Mouse (Mus musculus) fibroblast of lung, adult 2 months (primary cell): ENCODE results near the gene Dbndd2.

Source experiments
- DNase-seq: peaks from one replicate; pipeline ENCODE4 v3.0.0-alpha.2; 2011; ENCODE audit warnings: low read depth

Dbndd2 gene

DNA sequence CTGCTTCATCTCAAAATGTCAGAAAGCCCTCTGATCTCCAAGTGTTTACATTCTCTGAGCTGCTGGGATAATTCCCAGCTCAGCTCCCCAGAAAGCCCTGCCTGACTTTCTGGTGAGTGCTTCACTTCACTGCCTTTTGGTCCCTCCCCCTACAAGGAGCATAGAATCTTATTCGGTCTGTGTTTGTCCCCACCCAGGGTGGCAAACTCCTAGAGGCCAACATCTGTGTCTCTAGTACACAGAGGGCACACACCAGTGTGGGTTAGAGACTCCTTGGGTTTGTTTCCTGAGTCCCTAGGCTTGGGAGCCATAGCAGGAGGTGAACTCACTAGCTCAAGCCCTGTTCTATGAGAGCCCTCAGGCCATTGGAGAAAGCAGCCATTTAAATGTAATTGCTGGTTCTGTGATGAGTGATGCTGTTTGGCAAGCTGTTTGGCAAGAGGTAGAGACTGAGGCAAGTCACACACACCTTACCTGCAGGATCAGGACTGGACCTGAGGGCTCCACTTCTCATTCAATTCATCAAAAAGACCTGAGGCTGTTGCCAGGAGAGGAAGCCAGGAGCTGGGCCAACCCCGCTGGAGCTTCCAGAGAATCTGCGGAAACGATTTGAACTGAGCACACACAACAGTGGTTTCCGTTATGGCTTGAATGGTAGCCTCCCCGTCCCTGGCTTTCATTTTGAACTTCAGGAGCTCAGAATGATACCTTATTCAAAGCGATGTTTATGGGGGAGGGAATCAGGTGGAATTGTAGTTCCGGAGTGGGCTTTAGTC, 54.9 kb downstream of the Dbndd2 start:
- DNase-seq = no peak

DNA sequence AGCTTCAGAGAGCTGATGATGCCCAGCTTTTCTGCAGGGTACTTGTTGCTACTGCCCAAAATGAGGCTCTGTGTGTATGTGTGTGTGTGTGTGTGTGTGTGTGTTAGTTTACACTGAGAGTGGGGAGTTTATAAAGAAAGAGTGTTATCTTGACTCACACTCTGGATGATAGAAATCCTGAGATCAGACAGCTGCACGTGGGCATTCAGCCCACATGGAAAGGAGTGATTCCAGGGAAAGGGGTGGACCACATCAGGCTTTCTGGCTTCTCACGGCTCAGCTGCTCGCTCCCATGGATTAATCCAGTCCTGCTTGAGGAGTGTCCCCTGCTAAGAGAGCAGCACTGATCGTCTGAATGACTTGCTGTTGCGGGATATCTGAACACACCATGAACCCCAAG, 56.2 kb downstream of the Dbndd2 start:
- no peak for DNase-seq

DNA sequence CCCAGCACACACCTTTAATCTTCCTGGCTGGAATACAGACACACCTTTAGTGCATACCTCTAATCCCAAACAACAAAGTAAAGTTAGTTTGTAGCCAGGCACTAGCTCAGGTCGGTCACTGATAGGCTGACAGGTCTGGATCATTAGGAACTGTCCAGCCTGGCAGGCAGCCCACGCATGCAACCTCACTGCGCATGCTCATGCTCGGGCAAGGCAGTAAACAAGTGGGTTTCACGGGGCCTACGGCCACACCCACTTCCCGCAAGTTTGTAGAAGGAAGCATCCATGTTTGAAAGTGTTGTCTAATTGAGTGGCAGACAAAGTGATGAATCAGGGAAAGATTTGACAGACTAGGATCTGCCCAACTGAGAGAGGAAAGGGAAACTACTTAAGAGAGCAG, 56.7 kb downstream of the Dbndd2 start:
- DNase-seq = no peak
